Mouse (Mus musculus) hindbrain, postnatal 0 days (tissue): ENCODE data around the gene Neurog3. TPM values are rescaled to one million over a fixed set of nuclear protein-coding genes. Genes with fewer than 3 reads are reported as not detected.

Experiments used
- ATAC-seq: fragments of 200-750 bp; cut with Nextera tagmentation; 2 replicates; pipeline ENCODE4 v1.8.0; 2017; ENCODE audit warnings: mild to moderate bottlenecking, moderate TSS enrichment, moderate library complexity
- DNase-seq: peaks from one replicate; pipeline ENCODE4 v3.0.0-alpha.2; 2015; ENCODE audit warnings: low spot score
- H3K27ac ChIP-seq: fragments of 300-500 bp; sonication (generic); 2 replicates; pipeline ENCODE4 v1.5.1; 2014; ENCODE audit warnings: mild to moderate bottlenecking
- H3K27me3 ChIP-seq: fragments of 300-500 bp; sonication (generic); 2 replicates; pipeline ENCODE4 v1.6.1; 2014; ENCODE audit warnings: low read length, mixed read lengths; ENCODE audit not compliant: insufficient read depth
- H3K36me3 ChIP-seq: fragments of 300-500 bp; sonication (generic); 2 replicates; pipeline ENCODE4 v1.6.1; 2014; ENCODE audit warnings: low read length, mixed read lengths; ENCODE audit not compliant: insufficient read depth
- H3K4me1 ChIP-seq: fragments of 300-500 bp; sonication (generic); 2 replicates; pipeline ENCODE4 v1.6.1; 2014; ENCODE audit warnings: antibody characterized with exemption, low read length, mixed read lengths; ENCODE audit not compliant: insufficient read depth
- H3K4me2 ChIP-seq: fragments of 300-500 bp; sonication (generic); 2 replicates; pipeline ENCODE4 v1.6.1; 2014; ENCODE audit warnings: low read depth, mild to moderate bottlenecking, low read length, moderate library complexity, mixed read lengths
- H3K4me3 ChIP-seq: fragments of 300-500 bp; sonication (generic); 2 replicates; pipeline ENCODE4 v1.5.1; 2014; ENCODE audit warnings: low read length
- H3K9ac ChIP-seq: fragments of 300-500 bp; sonication (generic); replicated peaks from 2 replicates; pipeline ENCODE4 v1.6.1; 2014; ENCODE audit warnings: mild to moderate bottlenecking, low read length, moderate library complexity, mixed read lengths
- H3K9me3 ChIP-seq: fragments of 300-500 bp; sonication (generic); 2 replicates; pipeline ENCODE4 v1.6.1; 2016; ENCODE audit warnings: low read length, mixed read lengths
- CTCF ChIP-seq: IDR thresholded peaks from 2 replicates; pipeline ENCODE4 v1.5.1; 2016; ENCODE audit warnings: antibody characterized with exemption, control low read depth, low read depth
- WGBS: fragments of 180-500 bp; shearing (Covaris S2); extraction: QIAGEN DNeasy Blood & Tissue Kit; methylation state at CpG from one replicate; pipeline ENCODE4 v1.1.7; 2014; 5-methylcytosine and 5-hydroxymethylcytosine counted together
- polyA plus RNA-seq: library from polyadenylated mRNA; unstranded; fragments of >200 nt; fragmentation: Nextera tagmentation; extraction: Ambion mirVana; gene quantifications from 2 replicates; pipeline ENCODE4 v1.2.1, GENCODE M21; 2015
- total RNA-seq: library from RNA; depleted of rRNA; stranded (reverse); fragments of >200 nt; gene quantifications from 2 replicates; pipeline ENCODE4 v1.2.3, GENCODE M21; 2014; rRNA removed

Neurog3 gene
- total RNA-seq, result not detected in 2 replicates
- not detected in 2 replicates for polyA plus RNA-seq

DNA sequence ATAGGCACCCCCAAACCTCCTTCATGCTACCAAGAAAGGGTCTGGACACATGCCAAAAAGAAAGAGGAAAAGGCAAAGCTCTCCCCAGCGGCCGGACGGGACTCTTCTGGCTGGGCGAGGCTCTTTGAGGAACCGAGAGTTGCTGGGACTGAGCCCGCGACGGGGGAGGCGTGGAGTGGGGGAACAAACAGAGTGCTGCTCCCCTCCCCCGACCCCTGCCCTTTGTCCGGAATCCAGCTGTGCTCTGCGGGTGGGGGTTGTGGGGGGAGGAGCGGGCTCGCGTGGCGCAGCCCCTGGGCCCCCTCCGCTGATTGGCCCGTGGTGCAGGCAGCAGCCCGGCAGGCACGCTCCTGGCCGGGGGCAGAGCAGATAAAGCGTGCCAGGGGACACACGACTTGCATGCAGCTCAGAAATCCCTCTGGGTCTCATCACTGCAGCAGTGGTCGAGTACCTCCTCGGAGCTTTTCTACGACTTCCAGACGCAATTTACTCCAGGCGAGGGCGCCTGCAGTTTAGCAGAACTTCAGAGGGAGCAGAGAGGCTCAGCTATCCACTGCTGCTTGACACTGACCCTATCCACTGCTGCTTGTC, at the start of gene Neurog3:
Neurog3 (plus strand) TSS at position 400 of the 591 bp plus-strand sequence.
- Histone ChIP-seq H3K27ac (no peak within 1 kb of the TSS), H3K9ac (no peak within 1 kb of the TSS), H3K4me1 (no peaks in the 10 kb centered on the region), H3K36me3 (no peaks in the 10 kb centered on the region), H3K9me3 (no peaks in the 10 kb centered on the region), H3K27me3 (peaks cover 95% of the 10 kb centered on the region), H3K4me2 (peak within 1 kb of the TSS; percentile 24; the same call in 1 of the 2 replicates), H3K4me3 (0 out of 2 replicates have a peak within 1 kb of the TSS, but pooled peaks have one; percentile 10)
- no peak for DNase-seq
- no peak for ATAC-seq
- no peak for TF ChIP-seq CTCF
- 1% methylated on average over 29 of the region's 29 CpGs for WGBS

DNA sequence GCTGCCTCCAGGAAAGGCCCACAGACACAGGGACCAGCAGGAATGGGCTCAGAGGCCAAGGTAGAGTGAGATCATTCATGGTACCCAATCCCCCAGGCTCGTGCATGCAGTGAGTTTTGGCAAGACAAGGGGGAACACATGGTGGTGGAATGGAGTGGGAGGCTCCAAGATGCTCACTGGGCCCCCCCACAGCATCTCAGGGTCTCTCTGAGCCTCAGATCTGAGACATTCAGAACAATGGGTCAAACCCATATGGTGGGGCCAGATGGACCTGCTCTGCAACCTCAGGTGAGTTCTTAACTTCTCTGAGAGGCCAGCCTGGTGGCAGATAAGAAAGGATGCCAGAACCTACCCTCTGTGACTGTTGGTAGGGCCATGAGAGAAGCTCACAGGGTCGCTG, 46.8 kb upstream of the Neurog3 start:
- TF ChIP-seq CTCF, result no peak
- Histone ChIP-seq H3K27me3 (no peaks in the 10 kb centered on the region), H3K36me3 (no peaks in the 10 kb centered on the region), H3K9ac (no peak overlapping the region), H3K9me3 (no peaks in the 10 kb centered on the region), H3K4me1 (no peaks in the 10 kb centered on the region), H3K4me2 (no peak overlapping the region), H3K4me3 (no peak overlapping the region), H3K27ac (no peak overlapping the region)
- no peak for ATAC-seq
- WGBS, result 64% methylated on average over 2 of the region's 2 CpGs
- DNase-seq, result no peak

DNA sequence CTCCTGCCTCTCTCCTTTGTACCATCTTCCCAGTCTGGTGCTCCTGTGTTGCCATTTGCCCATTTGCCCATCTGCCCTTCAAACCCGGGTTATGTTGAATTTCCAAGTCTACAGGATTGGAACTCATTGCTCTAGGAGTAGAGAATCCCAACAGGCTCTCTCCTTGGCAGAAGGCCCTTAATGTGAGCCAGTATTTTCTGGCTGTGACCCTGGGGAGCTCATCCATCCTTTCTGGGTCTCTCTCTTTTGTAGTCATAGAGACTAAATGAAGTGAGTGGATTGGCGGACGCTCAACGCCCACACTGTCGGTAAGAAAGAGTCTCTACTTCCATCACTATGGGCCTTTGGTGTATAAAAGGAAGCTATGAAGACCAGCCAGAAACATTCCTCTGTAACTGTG, 46.1 kb upstream of the Neurog3 start:
- DNase-seq (no peak), ATAC-seq (no peak)
- H3K27ac ChIP-seq, result no peak overlapping the region
- no peak for TF ChIP-seq CTCF
- no peaks in the 10 kb centered on the region for H3K36me3 ChIP-seq
- H3K4me3 ChIP-seq, result no peak overlapping the region
- H3K4me1 ChIP-seq, result no peaks in the 10 kb centered on the region
- H3K9ac ChIP-seq, result no peak overlapping the region
- H3K27me3 ChIP-seq, result no peaks in the 10 kb centered on the region
- whole genome bisulfite sequencing, result 82% methylated on average over 5 of the region's 5 CpGs
- H3K4me2 ChIP-seq, result no peak overlapping the region
- no peaks in the 10 kb centered on the region for H3K9me3 ChIP-seq

DNA sequence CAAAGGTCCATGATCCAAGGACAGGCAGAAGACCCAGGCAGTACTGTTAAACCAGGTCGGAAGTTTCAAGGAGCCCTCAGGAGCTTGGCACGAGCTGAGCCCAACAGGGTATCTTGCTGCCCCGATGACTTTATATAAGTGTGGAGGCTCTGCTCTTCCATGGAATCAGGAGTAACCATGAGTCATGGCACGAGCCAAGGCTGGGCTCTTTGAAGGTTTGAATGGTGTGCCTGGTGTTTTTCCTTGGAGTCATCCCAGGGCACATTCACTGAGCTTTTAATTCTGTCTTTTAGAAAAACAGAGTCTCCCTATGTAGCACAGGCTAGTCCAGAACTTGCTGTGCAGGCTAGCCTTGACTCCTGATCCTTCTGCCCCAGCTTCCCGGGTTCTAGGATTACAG, 44.5 kb upstream of the Neurog3 start:
- no peak for ATAC-seq
- Histone ChIP-seq H3K27ac (no peak overlapping the region), H3K27me3 (no peaks in the 10 kb centered on the region), H3K4me1 (no peaks in the 10 kb centered on the region), H3K4me2 (no peak overlapping the region), H3K36me3 (no peaks in the 10 kb centered on the region), H3K9me3 (no peaks in the 10 kb centered on the region), H3K4me3 (no peak overlapping the region), H3K9ac (no peak overlapping the region)
- no peak for DNase-seq
- WGBS, result 74% methylated on average over 5 of the region's 5 CpGs
- TF ChIP-seq CTCF, result no peak

DNA sequence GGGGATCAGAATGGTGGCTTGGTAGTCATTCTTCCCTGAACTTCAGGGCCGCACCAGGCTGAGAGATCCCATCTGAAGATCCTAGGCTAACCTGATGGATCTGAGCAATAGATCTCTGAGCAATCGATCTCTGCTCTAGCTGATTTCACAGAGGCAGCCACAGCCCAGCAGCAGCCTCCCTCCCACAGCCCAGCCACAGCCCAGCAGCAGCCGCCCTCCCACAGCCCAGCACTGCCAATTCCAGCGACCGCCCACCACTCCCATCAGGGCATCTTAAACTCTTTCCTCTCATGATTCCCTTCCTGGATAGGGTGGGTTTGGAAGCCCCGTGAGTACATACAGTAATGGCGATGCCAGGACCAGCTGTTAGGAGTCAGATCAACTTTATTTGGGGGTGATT, 43.8 kb upstream of the Neurog3 start:
- Histone ChIP-seq H3K27me3 (no peaks in the 10 kb centered on the region), H3K4me2 (no peak overlapping the region), H3K4me1 (no peaks in the 10 kb centered on the region), H3K9me3 (no peaks in the 10 kb centered on the region), H3K4me3 (no peak overlapping the region), H3K9ac (no peak overlapping the region), H3K27ac (no peak overlapping the region), H3K36me3 (no peaks in the 10 kb centered on the region)
- no peak for DNase-seq
- no peak for TF ChIP-seq CTCF
- WGBS, result 67% methylated on average over 7 of the region's 7 CpGs
- no peak for ATAC-seq

DNA sequence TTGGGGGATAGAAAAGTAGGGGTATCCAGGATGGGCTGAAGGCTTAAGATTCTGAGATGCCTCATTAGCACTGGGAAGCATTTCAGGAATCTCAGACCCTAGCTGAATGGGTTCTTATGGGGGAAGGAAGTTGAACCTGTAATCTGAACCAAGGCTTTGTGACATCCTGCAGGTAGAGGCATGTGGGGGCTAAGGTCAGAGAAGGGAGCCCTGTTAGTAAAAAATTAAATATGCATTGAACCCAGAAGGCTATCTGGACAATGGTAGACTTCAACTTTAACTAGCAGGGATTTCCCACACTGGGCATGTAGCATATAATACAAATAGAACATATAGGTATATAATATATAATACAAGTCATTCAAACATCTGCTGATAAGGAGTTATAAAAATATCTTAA, 43.4 kb upstream of the Neurog3 start:
- Histone ChIP-seq H3K9me3 (no peaks in the 10 kb centered on the region), H3K4me2 (no peak overlapping the region), H3K27me3 (no peaks in the 10 kb centered on the region), H3K9ac (no peak overlapping the region), H3K27ac (no peak overlapping the region), H3K4me1 (no peaks in the 10 kb centered on the region), H3K4me3 (no peak overlapping the region), H3K36me3 (no peaks in the 10 kb centered on the region)
- DNase-seq (no peak), ATAC-seq (no peak)
- no peak for TF ChIP-seq CTCF

DNA sequence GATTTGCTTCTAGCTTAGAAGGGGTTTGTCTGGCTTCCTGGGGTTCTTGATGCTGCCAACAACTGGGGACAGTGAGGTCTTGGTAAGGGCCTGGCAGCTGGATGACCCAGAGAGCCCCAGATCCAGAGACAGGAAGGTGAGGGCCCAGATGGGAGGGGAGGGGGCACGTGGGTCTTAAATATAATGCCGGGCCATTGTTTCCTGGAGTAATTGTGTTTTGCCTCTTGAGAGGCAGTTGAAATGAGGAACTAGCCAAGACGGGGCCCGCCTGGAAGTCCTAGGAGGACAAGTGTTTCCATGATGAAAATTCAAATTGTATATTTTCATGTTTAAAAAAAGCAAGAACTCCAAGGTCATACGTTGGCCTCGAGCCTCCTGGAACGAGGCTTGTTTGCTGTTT, 39.0 kb upstream of the Neurog3 start:
- Histone ChIP-seq H3K36me3 (no peaks in the 10 kb centered on the region), H3K4me1 (no peaks in the 10 kb centered on the region), H3K9ac (no peak overlapping the region), H3K27ac (no peak overlapping the region), H3K4me2 (no peak overlapping the region), H3K27me3 (no peaks in the 10 kb centered on the region), H3K9me3 (no peaks in the 10 kb centered on the region), H3K4me3 (no peak overlapping the region)
- WGBS, result 77% methylated on average over 7 of the region's 7 CpGs
- DNase-seq, result no peak
- no peak for TF ChIP-seq CTCF
- ATAC-seq, result no peak
